Mouse (Mus musculus) cerebellum, postnatal 4 days (tissue): ENCODE results near the gene Trrap.
A peak's percentile ranks its signal among the peaks of the same experiment; 100 is the strongest.

Source experiments
- DNase-seq, 2 experiments: peaks; one replicate each; pipeline ENCODE4 v3.0.0; 2022; ENCODE audit warnings: low spot score in 2 of 2, mixed read lengths in 1 of 2

Gene Trrap

DNA sequence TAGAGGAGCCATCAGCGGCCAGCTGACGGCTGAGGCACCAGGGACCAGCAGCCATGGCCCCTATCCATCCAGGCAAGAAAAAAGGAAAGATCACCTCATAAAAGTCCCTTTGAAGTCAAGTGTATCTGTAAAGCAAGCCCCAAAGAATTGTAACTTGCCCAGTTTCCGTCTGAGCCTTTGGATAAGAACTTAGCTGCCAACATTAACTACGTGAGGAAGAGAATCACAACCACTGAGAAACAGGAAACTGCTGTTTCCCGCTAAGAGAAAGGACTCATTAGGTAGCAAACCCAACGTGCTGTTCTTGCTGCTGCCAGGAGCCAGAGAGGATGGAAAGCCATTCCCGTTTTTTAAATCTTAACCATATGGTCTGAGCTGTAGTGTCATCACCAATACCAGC is 103.2 kb downstream of the Trrap start:
- DNase-seq = no peak

- DNase-seq = no peak
These were observed 104.2 kb downstream of the Trrap start for GRCm38 (mm10) chr5:144871775-144872174.

DNA sequence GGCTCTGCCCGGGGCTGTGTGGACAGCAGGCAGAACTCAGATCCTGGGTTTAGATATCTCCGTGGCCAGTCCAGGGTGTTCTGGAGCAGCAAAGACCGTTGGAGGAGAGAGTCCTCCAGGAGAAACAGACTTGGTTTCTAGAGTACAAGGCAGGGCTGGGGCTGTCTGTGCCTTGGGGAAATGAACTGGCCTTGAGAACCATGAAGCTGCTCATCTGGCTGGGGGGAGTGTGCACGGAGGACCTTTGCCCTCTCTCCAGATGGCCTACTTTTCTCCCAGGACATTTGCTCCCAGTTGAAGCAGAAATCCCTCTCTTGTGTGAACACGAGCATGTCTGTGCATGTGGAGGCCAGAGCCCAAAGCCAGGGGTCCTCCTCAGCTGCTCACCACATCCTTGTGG is 104.8 kb downstream of the Trrap start:
- no peak for DNase-seq

GRCm38 (mm10) chr5:144872867-144873266 is 105.3 kb downstream of the Trrap start:
- no peak for DNase-seq

GRCm38 (mm10) chr5:144875227-144875626 is 107.7 kb downstream of the Trrap start:
- DNase-seq = no peak

- peak; percentile 60 to 78 for DNase-seq
These were observed 108.4 kb downstream of the Trrap start for GRCm38 (mm10) chr5:144875892-144876291.

DNA sequence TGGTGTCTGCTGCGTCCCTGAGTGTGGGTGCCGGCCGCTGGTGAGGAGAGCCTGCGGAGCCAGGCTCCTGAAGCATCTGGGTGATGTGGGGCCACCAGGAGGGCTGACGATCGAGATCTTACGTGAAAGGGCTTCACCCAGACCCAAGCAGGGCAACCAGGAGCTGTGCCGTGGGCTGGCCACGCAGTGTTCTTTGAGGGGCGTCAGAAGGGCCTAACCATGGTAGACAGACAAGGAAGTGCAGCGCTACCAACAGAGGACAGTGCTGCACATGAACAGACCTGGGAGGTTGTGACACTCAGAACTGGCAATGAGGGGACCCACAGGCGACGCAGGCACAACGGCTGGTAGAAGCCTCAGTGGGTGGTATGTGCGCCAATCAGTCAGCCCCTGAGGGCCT is 109.5 kb downstream of the Trrap start:
- DNase-seq = no peak

GRCm38 (mm10) chr5:144881670-144882399 is 114.3 kb downstream of the Trrap start:
- DNase-seq = peak in 1 of 2 experiments; percentile 56

DNA sequence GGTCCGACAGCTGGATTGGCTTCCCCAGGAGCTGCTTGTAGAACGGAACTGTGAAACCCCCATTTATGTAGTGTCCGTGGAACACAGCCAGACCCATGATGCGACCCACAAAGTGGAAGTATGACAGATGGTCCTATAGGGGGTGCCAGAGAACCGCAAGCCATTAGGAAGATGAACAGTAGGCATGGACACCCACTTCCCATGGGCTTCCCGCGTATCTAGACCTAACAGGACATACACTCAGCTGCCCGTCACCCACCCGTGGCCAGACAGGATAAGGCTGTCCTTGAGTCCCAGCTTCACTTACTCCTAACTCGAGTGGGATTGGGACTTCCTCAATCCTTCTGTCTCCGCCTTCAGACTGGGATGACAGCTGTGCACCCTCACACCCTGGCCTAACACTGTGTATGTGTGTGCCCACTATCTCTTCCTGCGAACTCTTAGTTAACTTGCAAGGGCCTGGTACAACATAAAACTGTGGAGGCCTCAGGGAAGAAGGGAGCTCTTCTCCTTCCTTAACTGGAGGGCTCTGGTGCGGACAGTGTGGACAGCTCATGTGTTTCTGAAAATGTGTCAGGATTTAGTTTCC is 117.2 kb downstream of the Trrap start:
- DNase-seq = peak in 1 of 2 experiments; percentile 36

- no peak for DNase-seq
These were observed 118.6 kb downstream of the Trrap start for GRCm38 (mm10) chr5:144885968-144886650.

- DNase-seq = no peak
These were observed 123.7 kb downstream of the Trrap start for GRCm38 (mm10) chr5:144891276-144891675.

GRCm38 (mm10) chr5:144897881-144898280 is 130.3 kb downstream of the Trrap start:
- DNase-seq = no peak

- no peak for DNase-seq
These were observed 131.0 kb downstream of the Trrap start for GRCm38 (mm10) chr5:144898448-144899052.

- no peak for DNase-seq
These were observed 133.5 kb downstream of the Trrap start for GRCm38 (mm10) chr5:144901035-144901434.

- no peak for DNase-seq
These were observed 134.3 kb downstream of the Trrap start for GRCm38 (mm10) chr5:144901791-144902190.

- DNase-seq = no peak
These were observed 137.0 kb downstream of the Trrap start for GRCm38 (mm10) chr5:144904356-144905134.

- no peak for DNase-seq
These were observed 140.1 kb downstream of the Trrap start for GRCm38 (mm10) chr5:144907591-144907990.
